Comparison of ENCODE assay signal across 28 mouse cellular contexts in the genomic region with DNA sequence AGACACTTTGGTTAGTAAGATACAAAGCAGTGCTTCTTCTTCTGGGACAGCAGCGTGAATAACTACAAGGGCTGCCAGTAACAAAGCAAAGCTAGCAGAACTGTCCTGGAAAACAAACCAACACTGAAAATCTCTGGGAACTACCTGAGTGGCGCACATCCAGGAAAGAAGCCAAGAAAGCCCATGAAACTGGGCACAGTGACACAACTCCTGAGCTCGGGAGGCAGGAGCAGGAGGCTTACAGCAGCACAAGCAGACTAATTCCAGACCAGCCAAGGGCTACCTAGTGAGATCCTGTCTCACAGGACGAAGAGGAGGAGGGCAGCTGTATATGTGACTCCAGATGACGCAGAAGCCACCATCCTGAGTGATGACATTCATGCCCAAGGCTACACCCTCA.
DNase-seq lines count a peak whose midpoint lies in the region; ATAC-seq and TF ChIP-seq lines count a peak whose summit lies in the region.
"Had no signal": no experiment of that assay in that cellular context is flagged by ENCODE, and none has a peak within 500 bp of the region (broad histone marks: within the 10 kb centered on the region; RNA-seq: fewer than 3 reads in every experiment).

No protein-coding gene starts in this region.

- H3K4me1 ChIP-seq in hindbrain, embryonic 10.5 days (replicated peaks): no peaks in the 10 kb centered on the region
- H3K4me1 ChIP-seq in midbrain, embryonic 13.5 days (replicated peaks): peaks cover 10% of the 10 kb centered on the region
- H3K4me1 ChIP-seq: limb, embryonic 12.5 days; midbrain, embryonic 12.5 days had no signal

- no peaks in the 10 kb centered on the region for H3K9me3 ChIP-seq in hindbrain, embryonic 10.5 days
- no peaks in the 10 kb centered on the region for H3K9me3 ChIP-seq in midbrain, embryonic 13.5 days
- H3K9me3 ChIP-seq: embryonic facial prominence, embryonic 12.5 days; forebrain, embryonic 15.5 days; hindbrain, embryonic 13.5 days; limb, embryonic 12.5 days had no signal

- WGBS in hindbrain, embryonic 10.5 days: 81% methylated on average over 5 of the region's 5 CpGs
- WGBS in midbrain, embryonic 13.5 days: 85% methylated on average over 5 of the region's 5 CpGs

- DNase-seq in brain, adult 2 months (ENCODE audit: low read depth, low spot score): peak; percentile 91
- DNase-seq in cerebellum, adult 11-12 months: peak; percentile 66
- DNase-seq in cerebellum, adult 9-11 months: peak; percentile 73
- no peak for DNase-seq in gastrocnemius, postnatal 4 days (ENCODE audit: low spot score in 2 of 2)
- DNase-seq in hindbrain, embryonic 10.5 days (ENCODE audit: low spot score): no peak
- no peak for DNase-seq in thymus, postnatal 0 days (ENCODE audit: low spot score)
- DNase-seq: adrenal gland, adult 2 months; adrenal gland, postnatal 36 days; embryo, embryonic 11 days; gastrocnemius, postnatal 25 days; heart, adult 18-20 months; heart, postnatal 36 days; kidney, adult 8-10 months; kidney, postnatal 4 days; liver, postnatal 0 days; lung, postnatal 36 days; thymus, postnatal 14 days had no signal

- no peaks in the 10 kb centered on the region for H3K79me2 ChIP-seq in myocyte (ENCODE audit: control insufficient read depth, insufficient read depth)

- TF ChIP-seq POLR2A in myocyte (IDR thresholded peaks at IDR 0.05; ENCODE audit: insufficient read length, low read depth): no peak

- H3K36me3 ChIP-seq in myocyte (ENCODE audit: control insufficient read depth, insufficient read depth): no peaks in the 10 kb centered on the region
- no peaks in the 10 kb centered on the region for H3K36me3 ChIP-seq in hindbrain, embryonic 10.5 days
- no peaks in the 10 kb centered on the region for H3K36me3 ChIP-seq in midbrain, embryonic 13.5 days
- H3K36me3 ChIP-seq: embryonic facial prominence, embryonic 12.5 days; forebrain, embryonic 15.5 days; hindbrain, embryonic 13.5 days; limb, embryonic 12.5 days; midbrain, embryonic 12.5 days had no signal

- no peak overlapping the region for H3K27ac ChIP-seq in hindbrain, embryonic 10.5 days
- H3K27ac ChIP-seq in midbrain, embryonic 13.5 days: no peak overlapping the region
- H3K27ac ChIP-seq: forebrain, embryonic 15.5 days; hindbrain, embryonic 13.5 days; kidney, postnatal 0 days; limb, embryonic 12.5 days; midbrain, embryonic 12.5 days had no signal

- no peak for ATAC-seq in midbrain, embryonic 13.5 days
- ATAC-seq: activated CD4-positive, CD25-positive, alpha-beta regulatory T cell, adult 4 months; forebrain, embryonic 15.5 days; inflammation-experienced regulatory T-cells, adult 6 months; liver, postnatal 0 days had no signal

- H3K4me2 ChIP-seq in myocyte (ENCODE audit: low read depth): peak overlapping the region; percentile 45
- H3K4me2 ChIP-seq in midbrain, embryonic 13.5 days (replicated peaks): no peak overlapping the region
- H3K4me2 ChIP-seq: embryonic facial prominence, embryonic 12.5 days; forebrain, embryonic 15.5 days; heart, embryonic 11.5 days; hindbrain, embryonic 13.5 days; limb, embryonic 12.5 days; midbrain, embryonic 12.5 days had no signal

- H3K4me3 ChIP-seq in myocyte: no peak overlapping the region
- no peak overlapping the region for H3K4me3 ChIP-seq in hindbrain, embryonic 10.5 days
- H3K4me3 ChIP-seq in midbrain, embryonic 13.5 days (replicated peaks): no peak overlapping the region
- H3K4me3 ChIP-seq: embryonic facial prominence, embryonic 12.5 days; forebrain, embryonic 15.5 days; hindbrain, embryonic 13.5 days; limb, embryonic 12.5 days; midbrain, embryonic 12.5 days had no signal

- no peaks in the 10 kb centered on the region for H3K27me3 ChIP-seq in myocyte (ENCODE audit: control insufficient read depth, insufficient read depth, insufficient read length)
- H3K27me3 ChIP-seq in hindbrain, embryonic 10.5 days (ENCODE audit: insufficient read depth, poor library complexity, severe bottlenecking): no peaks in the 10 kb centered on the region
- no peaks in the 10 kb centered on the region for H3K27me3 ChIP-seq in midbrain, embryonic 13.5 days
- H3K27me3 ChIP-seq: embryonic facial prominence, embryonic 12.5 days; forebrain, embryonic 15.5 days; hindbrain, embryonic 13.5 days; limb, embryonic 12.5 days; midbrain, embryonic 12.5 days had no signal

- no peak overlapping the region for H3ac ChIP-seq in myocyte (ENCODE audit: control insufficient read depth, insufficient read length)

- H3K9ac ChIP-seq in midbrain, embryonic 13.5 days (replicated peaks): no peak overlapping the region
- H3K9ac ChIP-seq: embryonic facial prominence, embryonic 12.5 days; forebrain, embryonic 15.5 days; hindbrain, embryonic 13.5 days; limb, embryonic 12.5 days; liver, postnatal 0 days; midbrain, embryonic 12.5 days had no signal

TF ChIP-seq in myocyte, 11 proteins besides CTCF, POLR2A, EP300 and RAD21:
- TF ChIP-seq CEBPB (IDR thresholded peaks at IDR 0.05; ENCODE audit: insufficient read depth, poor library complexity, severe bottlenecking): no peak
- TF ChIP-seq MYOG (IDR thresholded peaks at IDR 0.05; ENCODE audit: control insufficient read depth in 1 of 3, insufficient read depth in 1 of 3, insufficient read length in 2 of 3, low read depth in 2 of 3): no peak
- no peak for TF ChIP-seq TCF12 (IDR thresholded peaks at IDR 0.05; ENCODE audit: insufficient read depth, poor library complexity, severe bottlenecking)
- TF ChIP-seq POLR2AphosphoS2 (IDR thresholded peaks at IDR 0.05; ENCODE audit: insufficient read length, low read depth): no peak
- no peak for TF ChIP-seq REST (IDR thresholded peaks at IDR 0.05; ENCODE audit: insufficient read depth, insufficient read length)
- TF ChIP-seq MYOD1 (IDR thresholded peaks at IDR 0.05; ENCODE audit: control insufficient read depth in 1 of 3, insufficient read length in 2 of 3, low read depth in 2 of 3): no peak
- TF ChIP-seq TCF3 (IDR thresholded peaks at IDR 0.05; ENCODE audit: insufficient read length, low read depth): no peak
- no peak for TF ChIP-seq SRF (IDR thresholded peaks at IDR 0.05; ENCODE audit: control insufficient read depth, insufficient read length, low read depth)
- TF ChIP-seq MAX (IDR thresholded peaks at IDR 0.05; ENCODE audit: low read depth): no peak
- TF ChIP-seq E2F4 (IDR thresholded peaks at IDR 0.05; ENCODE audit: insufficient read depth): no peak
- TF ChIP-seq USF1 (IDR thresholded peaks at IDR 0.05; ENCODE audit: low read depth): no peak

Comparison
In these comparisons a context has a peak if more than half of its experiments do, and no peak if none do; other contexts are left out.
1. DNase-seq: peak in brain, adult 2 months (single experiment), cerebellum, adult 11-12 months (single experiment) and cerebellum, adult 9-11 months (single experiment); none in gastrocnemius, postnatal 4 days (0 of 2), hindbrain, embryonic 10.5 days (single experiment) and thymus, postnatal 0 days (single experiment).